Mouse (Mus musculus): ENCODE measurements around the gene Robo2. TPM values are rescaled to one million over a fixed set of nuclear protein-coding genes. Genes with fewer than 3 reads are reported as not detected.

Robo2 gene
- polyA plus RNA-seq, 1 experiment from 2014 or later: 56.4 TPM

DNA sequence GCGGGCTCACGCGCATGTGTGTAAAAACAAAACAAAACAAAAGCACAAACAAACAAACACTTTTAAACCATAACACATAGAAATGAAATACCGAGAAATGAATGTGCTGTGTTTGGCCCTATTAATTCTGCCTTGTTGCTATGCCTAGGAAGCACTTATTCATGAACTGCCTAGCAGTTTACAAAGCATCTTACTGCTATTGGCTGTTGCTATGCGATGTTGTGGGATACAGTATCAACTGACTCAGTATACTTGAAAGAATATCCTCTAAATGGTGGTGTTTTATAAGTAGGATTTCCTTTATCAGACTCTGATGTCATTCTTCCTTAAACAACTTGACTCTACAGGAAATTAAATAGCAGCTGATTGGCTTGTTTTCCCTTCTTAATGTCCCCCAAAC lies 339.0 kb downstream of the Robo2 start:
- no peak overlapping the region for H3K27ac ChIP-seq (ENCODE audit: low read depth)
- H3K36me3 ChIP-seq (ENCODE audit: insufficient read depth): no peaks in the 10 kb centered on the region
- ATAC-seq (ENCODE audit: insufficient read depth) (no peak), DNase-seq (no peak)
- TF ChIP-seq CTCF (IDR thresholded peaks at IDR 0.05; ENCODE audit: low read depth): no peak
- WGBS: 93% methylated on average over 5 of the region's 5 CpGs
- no peak overlapping the region for H3K4me2 ChIP-seq
- no peaks in the 10 kb centered on the region for H3K9me3 ChIP-seq (ENCODE audit: low read depth, low read length)
- H3K9ac ChIP-seq: no peak overlapping the region
- no peaks in the 10 kb centered on the region for H3K27me3 ChIP-seq (ENCODE audit: insufficient read depth, low read length)
- H3K4me3 ChIP-seq (ENCODE audit: low read depth, low read length): no peak overlapping the region
- peaks cover 4% of the 10 kb centered on the region; the same call in 1 of the 2 replicates for H3K4me1 ChIP-seq (ENCODE audit: insufficient read depth)

DNA sequence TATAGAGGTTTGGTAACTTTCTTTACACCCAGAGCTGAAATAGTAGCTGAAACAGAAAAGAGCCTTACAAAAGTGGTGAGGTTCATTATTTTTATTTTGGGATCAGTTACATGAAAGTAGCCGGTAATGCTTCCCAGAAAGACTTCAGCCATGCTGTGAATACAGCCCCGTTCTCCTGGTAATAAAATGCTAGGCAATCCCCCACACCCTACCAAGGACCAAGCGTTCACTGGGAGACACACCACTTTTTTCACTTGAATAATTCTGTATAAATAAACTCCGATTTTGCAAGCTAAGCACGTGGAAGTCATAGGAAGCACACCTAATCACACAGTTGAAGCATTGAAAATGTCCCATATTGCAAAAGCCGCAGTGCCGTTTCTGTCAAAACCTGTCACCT lies 341.0 kb downstream of the Robo2 start:
- H3K4me1 ChIP-seq (ENCODE audit: insufficient read depth): peaks cover 4% of the 10 kb centered on the region; the same call in 1 of the 2 replicates
- WGBS: 61% methylated on average over 7 of the region's 7 CpGs
- no peak overlapping the region for H3K4me3 ChIP-seq (ENCODE audit: low read depth, low read length)
- no peak overlapping the region for H3K9ac ChIP-seq
- H3K36me3 ChIP-seq (ENCODE audit: insufficient read depth): no peaks in the 10 kb centered on the region
- ATAC-seq (ENCODE audit: insufficient read depth) (no peak), DNase-seq (no peak)
- H3K4me2 ChIP-seq: no peak overlapping the region
- H3K27ac ChIP-seq (ENCODE audit: low read depth): no peak overlapping the region
- H3K27me3 ChIP-seq (ENCODE audit: insufficient read depth, low read length): no peaks in the 10 kb centered on the region
- TF ChIP-seq CTCF (IDR thresholded peaks at IDR 0.05; ENCODE audit: low read depth): no peak
- no peaks in the 10 kb centered on the region for H3K9me3 ChIP-seq (ENCODE audit: low read depth, low read length)

DNA sequence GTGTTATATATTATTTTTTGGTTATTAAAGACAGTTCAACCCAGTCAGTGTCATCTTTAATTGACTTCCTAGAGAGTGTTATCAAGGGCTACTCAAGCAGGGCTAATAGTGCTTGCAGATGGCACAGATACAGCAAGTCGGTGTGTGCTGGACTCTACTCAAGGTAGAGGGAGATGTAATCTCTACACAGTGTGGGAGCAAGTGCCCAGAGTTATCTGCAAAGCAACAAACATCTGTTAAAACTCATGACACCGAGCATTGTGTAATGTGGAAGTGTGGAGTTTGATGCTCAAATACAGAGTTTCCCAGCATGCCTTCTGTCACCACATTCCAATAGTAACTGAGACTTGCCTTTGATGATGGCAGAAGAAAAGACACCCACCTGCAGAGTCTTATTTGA lies 345.7 kb downstream of the Robo2 start:
- Histone ChIP-seq H3K4me2 (no peak overlapping the region), H3K9me3 (ENCODE audit: low read depth, low read length) (no peaks in the 10 kb centered on the region), H3K27me3 (ENCODE audit: insufficient read depth, low read length) (no peaks in the 10 kb centered on the region), H3K36me3 (ENCODE audit: insufficient read depth) (no peaks in the 10 kb centered on the region), H3K9ac (no peak overlapping the region), H3K27ac (ENCODE audit: low read depth) (no peak overlapping the region), H3K4me3 (ENCODE audit: low read depth, low read length) (no peak overlapping the region), H3K4me1 (ENCODE audit: insufficient read depth) (peaks cover 4% of the 10 kb centered on the region; the same call in 1 of the 2 replicates)
- no peak for TF ChIP-seq CTCF (IDR thresholded peaks at IDR 0.05; ENCODE audit: low read depth)
- 68% methylated on average over 2 of the region's 2 CpGs for WGBS
- ATAC-seq (ENCODE audit: insufficient read depth) (no peak), DNase-seq (no peak)

DNA sequence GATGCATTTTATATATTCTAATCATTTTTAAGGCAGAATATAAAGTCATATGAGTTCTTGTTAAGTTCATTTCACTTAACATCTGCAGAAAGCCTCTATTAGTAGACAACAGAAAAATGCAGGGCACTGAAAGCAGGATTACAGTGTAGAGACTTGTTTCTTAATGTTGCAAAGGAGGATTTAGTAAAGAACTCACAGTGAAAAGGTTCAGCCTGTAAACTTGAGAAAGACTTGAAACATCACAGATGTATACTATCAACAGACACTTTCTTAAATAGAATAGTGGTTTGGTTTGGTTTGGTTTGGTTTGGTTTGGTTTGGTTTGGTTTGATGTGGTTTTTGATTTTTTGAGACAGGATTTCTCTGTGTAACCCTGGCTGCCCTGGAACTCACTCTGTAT lies 349.7 kb downstream of the Robo2 start:
- H3K27me3 ChIP-seq (ENCODE audit: insufficient read depth, low read length): no peaks in the 10 kb centered on the region
- H3K36me3 ChIP-seq (ENCODE audit: insufficient read depth): no peaks in the 10 kb centered on the region
- DNase-seq: peak; percentile 43
- no peaks in the 10 kb centered on the region for H3K4me1 ChIP-seq (ENCODE audit: insufficient read depth)
- no peak overlapping the region for H3K4me3 ChIP-seq (ENCODE audit: low read depth, low read length)
- no peaks in the 10 kb centered on the region for H3K9me3 ChIP-seq (ENCODE audit: low read depth, low read length)
- ATAC-seq (ENCODE audit: insufficient read depth): peak; percentile 4; the same call in 1 of the 2 replicates
- no peak overlapping the region for H3K4me2 ChIP-seq
- H3K27ac ChIP-seq (ENCODE audit: low read depth): peak overlapping the region; percentile 2; the same call in 1 of the 2 replicates
- H3K9ac ChIP-seq: no peak overlapping the region
- TF ChIP-seq CTCF (IDR thresholded peaks at IDR 0.05; ENCODE audit: low read depth): no peak

DNA sequence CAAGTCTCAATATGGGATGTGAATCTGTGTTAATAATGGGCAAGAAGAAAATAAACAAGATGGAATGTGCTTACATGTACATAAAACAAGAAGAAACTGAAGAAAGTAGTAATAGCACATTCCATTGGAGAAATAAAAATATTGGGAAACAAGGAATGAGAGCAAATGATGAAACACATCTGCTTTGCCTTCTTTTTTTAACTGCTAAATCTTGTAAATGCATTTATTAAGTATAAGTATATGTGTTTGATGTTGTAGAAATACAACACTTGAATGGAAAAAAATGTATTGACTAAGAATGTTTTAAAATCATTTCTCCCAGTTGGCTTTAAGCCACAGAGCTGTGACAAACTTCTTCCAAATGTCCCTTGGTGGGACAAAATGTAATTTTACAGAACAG lies 350.1 kb downstream of the Robo2 start:
- Histone ChIP-seq H3K9ac (no peak overlapping the region), H3K27ac (ENCODE audit: low read depth) (peak overlapping the region; percentile 2; the same call in 1 of the 2 replicates), H3K9me3 (ENCODE audit: low read depth, low read length) (no peaks in the 10 kb centered on the region), H3K36me3 (ENCODE audit: insufficient read depth) (no peaks in the 10 kb centered on the region), H3K4me2 (no peak overlapping the region), H3K27me3 (ENCODE audit: insufficient read depth, low read length) (no peaks in the 10 kb centered on the region), H3K4me1 (ENCODE audit: insufficient read depth) (no peaks in the 10 kb centered on the region), H3K4me3 (ENCODE audit: low read depth, low read length) (no peak overlapping the region)
- ATAC-seq (ENCODE audit: insufficient read depth): 0 out of 2 replicates have a peak, but pooled peaks have one; percentile 35
- DNase-seq: peak; percentile 66
- TF ChIP-seq CTCF (IDR thresholded peaks at IDR 0.05; ENCODE audit: low read depth): no peak

DNA sequence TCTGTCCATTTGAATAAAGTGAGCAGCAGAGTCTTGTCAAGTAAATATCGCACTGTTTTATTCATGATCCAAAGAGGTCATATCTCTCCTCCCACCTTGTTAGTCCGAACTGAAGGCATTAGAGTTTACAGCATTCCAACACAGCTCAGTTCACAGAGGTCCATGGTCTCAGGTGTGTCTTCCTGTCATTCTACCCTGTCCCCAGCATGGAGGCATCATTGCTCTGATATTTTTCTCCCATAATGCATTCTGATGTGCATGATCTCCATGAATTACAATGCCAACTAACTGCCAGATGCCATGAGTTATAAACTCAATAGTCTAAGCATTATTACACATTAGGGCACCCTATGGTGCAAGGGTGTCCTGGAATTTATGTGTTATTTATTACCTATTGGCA lies 354.7 kb downstream of the Robo2 start:
- Histone ChIP-seq H3K27me3 (ENCODE audit: insufficient read depth, low read length) (no peaks in the 10 kb centered on the region), H3K9ac (no peak overlapping the region), H3K27ac (ENCODE audit: low read depth) (no peak overlapping the region), H3K36me3 (ENCODE audit: insufficient read depth) (no peaks in the 10 kb centered on the region), H3K4me1 (ENCODE audit: insufficient read depth) (no peaks in the 10 kb centered on the region), H3K4me3 (ENCODE audit: low read depth, low read length) (no peak overlapping the region), H3K9me3 (ENCODE audit: low read depth, low read length) (no peaks in the 10 kb centered on the region), H3K4me2 (no peak overlapping the region)
- 81% methylated on average over 2 of the region's 2 CpGs for WGBS
- ATAC-seq (ENCODE audit: insufficient read depth) (no peak), DNase-seq (no peak)
- no peak for TF ChIP-seq CTCF (IDR thresholded peaks at IDR 0.05; ENCODE audit: low read depth)

DNA sequence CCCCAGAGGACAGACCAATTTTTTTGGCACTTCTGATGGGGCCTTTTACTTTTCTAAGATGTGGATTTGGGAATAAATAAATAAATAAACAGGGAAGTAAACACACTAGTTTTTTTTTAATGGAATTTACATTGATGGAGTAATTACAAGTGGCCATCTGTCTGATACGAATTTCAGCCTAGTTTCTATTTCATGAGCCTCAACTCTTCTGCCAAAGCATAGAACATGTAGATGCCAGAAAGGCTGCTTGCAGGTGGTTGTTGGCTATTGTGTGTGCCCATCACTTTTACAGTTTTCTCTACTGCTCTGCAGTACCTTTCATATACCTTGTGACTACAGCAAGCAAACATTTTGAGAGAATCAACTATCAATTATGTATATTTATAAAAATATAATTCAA lies 355.4 kb downstream of the Robo2 start:
- H3K27ac ChIP-seq (ENCODE audit: low read depth): no peak overlapping the region
- TF ChIP-seq CTCF (IDR thresholded peaks at IDR 0.05; ENCODE audit: low read depth): no peak
- H3K9me3 ChIP-seq (ENCODE audit: low read depth, low read length): no peaks in the 10 kb centered on the region
- no peaks in the 10 kb centered on the region for H3K4me1 ChIP-seq (ENCODE audit: insufficient read depth)
- no peak overlapping the region for H3K9ac ChIP-seq
- no peak overlapping the region for H3K4me3 ChIP-seq (ENCODE audit: low read depth, low read length)
- no peaks in the 10 kb centered on the region for H3K36me3 ChIP-seq (ENCODE audit: insufficient read depth)
- H3K4me2 ChIP-seq: no peak overlapping the region
- WGBS: 70% methylated on average over 1 of the region's 1 CpGs
- DNase-seq (no peak), ATAC-seq (ENCODE audit: insufficient read depth) (no peak)
- H3K27me3 ChIP-seq (ENCODE audit: insufficient read depth, low read length): no peaks in the 10 kb centered on the region

Data from lung, embryonic 14.5 days (tissue).